Mouse (Mus musculus) kidney, adult 2 months (tissue): Measurements from ENCODE around the gene Slc37a3.

ENCODE experiments used
- CTCF ChIP-seq: fragments of 200-500 bp; conservative IDR thresholded peaks from 2 replicates; pipeline ENCODE4 v1.5.1; 2011; ENCODE audit warnings: low read depth, mild to moderate bottlenecking, control low read depth, low read length, moderate library complexity, mixed read lengths; ENCODE audit not compliant: insufficient read depth, insufficient read length
- POLR2A ChIP-seq: fragments of 200-500 bp; IDR thresholded peaks from one replicate; pipeline ENCODE4 v1.6.1; 2011; ENCODE audit warnings: low read depth, low read length, control low read depth

DNA sequence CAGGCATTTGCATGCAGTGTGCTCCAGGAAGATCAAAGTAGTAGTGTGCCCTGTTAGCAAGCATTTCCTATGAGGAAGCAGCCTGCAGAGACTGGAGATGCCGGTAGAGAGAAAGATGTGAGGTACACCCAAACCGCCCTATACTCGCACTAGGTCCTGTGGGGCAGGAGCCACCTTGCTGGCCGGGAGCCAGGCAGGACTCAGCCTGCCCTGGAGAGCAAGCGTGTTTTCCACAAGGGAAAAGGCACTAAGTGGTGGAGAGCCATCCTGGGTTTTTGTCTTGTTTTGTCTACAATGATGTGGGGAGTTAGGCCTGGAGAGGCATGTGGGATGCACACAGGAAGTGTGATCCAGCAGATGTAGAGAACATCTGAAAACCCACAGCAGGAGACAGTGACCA, 57.2 kb downstream of the Slc37a3 start:
- TF ChIP-seq POLR2A (no peak), CTCF (no peak)
